Mouse (Mus musculus) myocyte (in vitro differentiated cells): ENCODE results near the gene Polrmt. TPM values are rescaled to one million over a fixed set of nuclear protein-coding genes. Genes with fewer than 3 reads are reported as not detected.

Source experiments
- H3K27me3 ChIP-seq: one replicate; pipeline ENCODE4 v1.6.1; 2011; ENCODE audit not compliant: control insufficient read depth, insufficient read depth, insufficient read length
- H3K36me3 ChIP-seq: one replicate; pipeline ENCODE4 v1.6.1; 2011; ENCODE audit not compliant: control insufficient read depth, insufficient read depth
- H3K4me2 ChIP-seq: one replicate; pipeline ENCODE4 v1.6.1; 2011; ENCODE audit warnings: low read depth, control low read depth
- H3K4me3 ChIP-seq: one replicate; pipeline ENCODE4 v1.5.1; 2011; ENCODE audit warnings: mild to moderate bottlenecking, control low read depth, moderate library complexity
- H3K79me2 ChIP-seq: one replicate; pipeline ENCODE4 v1.6.1; 2011; ENCODE audit not compliant: control insufficient read depth, insufficient read depth
- H3ac ChIP-seq: one replicate; pipeline ENCODE4 v1.6.1; 2011; ENCODE audit not compliant: control insufficient read depth, insufficient read length
- CEBPB ChIP-seq: IDR thresholded peaks from 2 replicates; pipeline ENCODE4 v1.6.1; 2011; ENCODE audit warnings: mild to moderate bottlenecking, moderate library complexity; ENCODE audit not compliant: poor library complexity, insufficient read depth, severe bottlenecking
- E2F4 ChIP-seq: IDR thresholded peaks from one replicate; pipeline ENCODE4 v1.6.1; 2011; ENCODE audit warnings: mild to moderate bottlenecking, control low read depth, moderate library complexity; ENCODE audit not compliant: insufficient read depth
- MYOD1 ChIP-seq, 3 experiments: IDR thresholded peaks; one replicate each; pipeline ENCODE4 v1.6.1; 2011; ENCODE audit warnings: control low read depth in 2 of 3, low read depth in 2 of 3, mild to moderate bottlenecking in 2 of 3, moderate library complexity in 1 of 3; ENCODE audit not compliant: insufficient read length in 2 of 3, control insufficient read depth in 1 of 3
- MYOG ChIP-seq, 3 experiments: IDR thresholded peaks; one replicate each; pipeline ENCODE4 v1.6.1; 2011; ENCODE audit warnings: control low read depth in 2 of 3, low read depth in 2 of 3, mild to moderate bottlenecking in 2 of 3; ENCODE audit not compliant: insufficient read length in 2 of 3, control insufficient read depth in 1 of 3, insufficient read depth in 1 of 3
- POLR2A ChIP-seq: IDR thresholded peaks from one replicate; pipeline ENCODE4 v1.6.1; 2011; ENCODE audit warnings: low read depth, mild to moderate bottlenecking, control low read depth, moderate library complexity; ENCODE audit not compliant: insufficient read length
- POLR2AphosphoS2 ChIP-seq: IDR thresholded peaks from one replicate; pipeline ENCODE4 v1.6.1; 2011; ENCODE audit warnings: low read depth, control low read depth; ENCODE audit not compliant: insufficient read length
- REST ChIP-seq: IDR thresholded peaks from one replicate; pipeline ENCODE4 v1.6.1; 2011; ENCODE audit warnings: mild to moderate bottlenecking, control low read depth, moderate library complexity; ENCODE audit not compliant: insufficient read depth, insufficient read length
- SRF ChIP-seq: IDR thresholded peaks from one replicate; pipeline ENCODE4 v1.6.1; 2011; ENCODE audit warnings: low read depth; ENCODE audit not compliant: control insufficient read depth, insufficient read length
- TCF12 ChIP-seq: IDR thresholded peaks from one replicate; pipeline ENCODE4 v1.6.1; 2011; ENCODE audit warnings: mild to moderate bottlenecking, control low read depth; ENCODE audit not compliant: poor library complexity, insufficient read depth, severe bottlenecking
- TCF3 ChIP-seq: IDR thresholded peaks from one replicate; pipeline ENCODE4 v1.6.1; 2011; ENCODE audit warnings: low read depth, control low read depth; ENCODE audit not compliant: insufficient read length
- USF1 ChIP-seq: IDR thresholded peaks from one replicate; pipeline ENCODE4 v1.6.1; 2011; ENCODE audit warnings: low read depth, mild to moderate bottlenecking, control low read depth, moderate library complexity
- polyA plus RNA-seq: library from polyadenylated mRNA; unstranded; fragments of >200 nt; fragmentation: generic; extraction: Trizol; gene quantifications from one replicate; pipeline ENCODE4 v1.2.1, GENCODE M21; 2012; ENCODE audit warnings: missing spikeins

The Polrmt gene
- polyA plus RNA-seq, 1 experiment, result 82.3 TPM

- Histone ChIP-seq H3K36me3 (peaks cover 6% of the 10 kb centered on the region), H3K79me2 (no peaks in the 10 kb centered on the region), H3K4me2 (no peak within 1 kb of the TSS), H3K27me3 (peaks cover 43% of the 10 kb centered on the region), H3ac (no peak within 1 kb of the TSS), H3K4me3 (no peak within 1 kb of the TSS)
- TF ChIP-seq TCF3, result no peak
Observed at GRCm38 (mm10) chr10:79716254-79716987, 30.0 kb downstream of the Polrmt start, which contains the start of gene Hcn2. TSS of gene Hcn2 (plus strand) at chr10:79716634.

DNA sequence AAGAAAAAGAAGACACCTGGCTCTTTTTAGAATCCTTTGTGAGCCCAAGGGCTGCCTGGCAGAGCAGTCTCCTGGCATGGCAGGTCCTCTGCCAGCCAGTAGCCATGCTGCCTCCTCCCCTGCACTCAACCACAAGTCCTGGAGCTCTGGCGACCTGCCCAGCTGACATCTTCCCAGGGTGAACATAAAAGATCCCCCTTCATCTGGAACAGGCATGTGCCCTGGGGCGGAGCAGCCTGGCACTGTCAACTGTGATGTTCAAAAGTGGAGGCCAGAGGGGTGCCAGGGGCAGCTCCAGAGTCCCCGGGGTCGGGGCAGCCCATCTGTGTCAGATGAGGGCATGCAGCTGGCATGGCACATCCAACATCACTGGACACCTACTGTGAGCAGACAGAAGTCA lies 31.4 kb downstream of the Polrmt start:
- peaks cover 11% of the 10 kb centered on the region for H3K36me3 ChIP-seq
- H3ac ChIP-seq, result no peak overlapping the region
- no peak overlapping the region for H3K4me3 ChIP-seq
- peaks cover 36% of the 10 kb centered on the region for H3K27me3 ChIP-seq
- no peaks in the 10 kb centered on the region for H3K79me2 ChIP-seq
- no peak overlapping the region for H3K4me2 ChIP-seq
- peak in 1 of 3 experiments; percentile 8 for TF ChIP-seq MYOD1 (IDR thresholded peaks at IDR 0.05; ENCODE audit: control insufficient read depth in 1 of 3, insufficient read length in 2 of 3, low read depth in 2 of 3)
- TF ChIP-seq REST, result no peak
- no peak for TF ChIP-seq TCF12

- Histone ChIP-seq H3K4me3 (no peak overlapping the region), H3ac (no peak overlapping the region), H3K79me2 (peaks cover 9% of the 10 kb centered on the region), H3K27me3 (peaks cover 26% of the 10 kb centered on the region), H3K36me3 (peaks cover 18% of the 10 kb centered on the region), H3K4me2 (no peak overlapping the region)
- TF ChIP-seq POLR2AphosphoS2 (peak; percentile 97), TCF12 (no peak), TCF3 (no peak), MYOD1 (IDR thresholded peaks at IDR 0.05; ENCODE audit: control insufficient read depth in 1 of 3, insufficient read length in 2 of 3, low read depth in 2 of 3) (no peak), USF1 (no peak), SRF (no peak), E2F4 (no peak), REST (no peak), CEBPB (no peak)
Observed at GRCm38 (mm10) chr10:79713163-79713562, 33.2 kb downstream of the Polrmt start.

GRCm38 (mm10) chr10:79712499-79713126 lies 33.8 kb downstream of the Polrmt start:
- H3ac ChIP-seq, result no peak overlapping the region
- no peak overlapping the region for H3K4me3 ChIP-seq
- TF ChIP-seq POLR2AphosphoS2, result peak; percentile 60
- TF ChIP-seq MYOD1 (IDR thresholded peaks at IDR 0.05; ENCODE audit: control insufficient read depth in 1 of 3, insufficient read length in 2 of 3, low read depth in 2 of 3), result no peak
- TF ChIP-seq E2F4, result no peak
- TF ChIP-seq CEBPB, result no peak
- H3K79me2 ChIP-seq, result peaks cover 14% of the 10 kb centered on the region
- H3K36me3 ChIP-seq, result peaks cover 18% of the 10 kb centered on the region
- peaks cover 20% of the 10 kb centered on the region for H3K27me3 ChIP-seq
- no peak overlapping the region for H3K4me2 ChIP-seq

GRCm38 (mm10) chr10:79712029-79712428 lies 34.4 kb downstream of the Polrmt start:
- TF ChIP-seq E2F4 (no peak), USF1 (no peak), POLR2AphosphoS2 (no peak), TCF12 (no peak), POLR2A (no peak), MYOG (IDR thresholded peaks at IDR 0.05; ENCODE audit: control insufficient read depth in 1 of 3, insufficient read depth in 1 of 3, insufficient read length in 2 of 3, low read depth in 2 of 3) (no peak), CEBPB (no peak), REST (no peak), TCF3 (no peak), SRF (no peak), MYOD1 (IDR thresholded peaks at IDR 0.05; ENCODE audit: control insufficient read depth in 1 of 3, insufficient read length in 2 of 3, low read depth in 2 of 3) (no peak)
- H3K36me3 ChIP-seq, result peaks cover 18% of the 10 kb centered on the region

More at GRCm38 (mm10) chr10:79712029-79712428, 34.4 kb downstream of the Polrmt start:
- peaks cover 20% of the 10 kb centered on the region for H3K79me2 ChIP-seq
- peaks cover 15% of the 10 kb centered on the region for H3K27me3 ChIP-seq
- H3K4me2 ChIP-seq, result no peak overlapping the region
- no peak overlapping the region for H3ac ChIP-seq
- no peak overlapping the region for H3K4me3 ChIP-seq
